Mouse (Mus musculus): ENCODE results near the gene Gpr68.

DNA sequence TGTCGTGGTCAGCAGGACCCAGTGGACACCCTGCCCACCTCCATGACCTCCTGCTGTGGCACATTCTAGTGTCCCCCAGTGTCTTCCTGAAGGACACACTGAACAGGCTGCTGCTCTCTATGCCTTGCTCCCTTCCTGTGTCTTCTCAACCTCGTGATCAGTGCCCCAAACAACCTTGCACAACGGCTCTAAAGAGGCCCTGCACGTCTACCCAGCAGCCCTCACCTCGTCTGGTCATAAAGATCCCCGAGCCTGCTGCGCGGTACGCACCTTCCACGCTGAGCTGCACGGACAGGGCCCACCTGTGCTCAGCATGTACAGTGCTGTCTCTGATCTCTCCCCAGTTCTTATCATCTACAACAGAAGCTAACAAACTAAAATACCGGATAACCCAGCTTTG, 38.0 kb upstream of the Gpr68 start:
- no peak for TF ChIP-seq CTCF (IDR thresholded peaks at IDR 0.05; ENCODE audit: control insufficient read depth, insufficient read depth, low read length)
- no peak for TF ChIP-seq POLR2A (IDR thresholded peaks at IDR 0.05; ENCODE audit: borderline replicate concordance, control insufficient read depth, low read depth, low read length)

Data from bone marrow, adult 2 months (tissue).